Mouse (Mus musculus) frontal cortex, adult 2 months (tissue): Measurements from ENCODE around the gene Ccdc82. TPM values are rescaled to one million over a fixed set of nuclear protein-coding genes. Genes with fewer than 3 reads are reported as not detected.

Experiments used
- DNase-seq, 2 experiments: peaks; one replicate each; pipeline ENCODE4 v3.0.0; 2022; ENCODE audit warnings: low spot score in 1 of 2; ENCODE audit errors: extremely low spot score in 1 of 2
- polyA plus RNA-seq: library from polyadenylated mRNA; depleted of rRNA; stranded (reverse); fragments of >200 nt; gene quantifications from 2 replicates; pipeline ENCODE4 v1.2.3, GENCODE M21; 2012; rRNA removed

Gene Ccdc82
- 17.8 and 19.4 TPM in 2 replicates for polyA plus RNA-seq

GRCm38 (mm10) chr9:13246815-13247638 lies at the start of gene Ccdc82:
TSS of gene Ccdc82 (plus strand) at chr9:13246955.
- DNase-seq, result peak; percentile 63 to 74

GRCm38 (mm10) chr9:13200079-13200478 lies 46.7 kb upstream of the Ccdc82 start:
- DNase-seq, result no peak

GRCm38 (mm10) chr9:13203109-13203508 lies 43.6 kb upstream of the Ccdc82 start:
- no peak for DNase-seq

- no peak for DNase-seq
Observed at GRCm38 (mm10) chr9:13203681-13204080, 43.1 kb upstream of the Ccdc82 start.

- DNase-seq, result no peak
Observed at GRCm38 (mm10) chr9:13206369-13206768, 40.4 kb upstream of the Ccdc82 start.

- DNase-seq, result no peak
Observed at GRCm38 (mm10) chr9:13225872-13226271, 20.9 kb upstream of the Ccdc82 start.

- DNase-seq, result no peak
Observed at GRCm38 (mm10) chr9:13230553-13230952, 16.2 kb upstream of the Ccdc82 start.

- DNase-seq, result peak in 1 of 2 experiments; percentile 72
Observed at GRCm38 (mm10) chr9:13231545-13232216, 15.1 kb upstream of the Ccdc82 start.

GRCm38 (mm10) chr9:13242321-13242720 lies 4.4 kb upstream of the Ccdc82 start:
- peak in 1 of 2 experiments; percentile 54 for DNase-seq

- DNase-seq, result peak in 1 of 2 experiments; percentile 22
Observed at GRCm38 (mm10) chr9:13245481-13245880, 1.3 kb upstream of the Ccdc82 start, which contains the start of gene Jrkl. TSS of gene Jrkl (minus strand) at chr9:13245829.

GRCm38 (mm10) chr9:13248104-13248503 lies 1.3 kb downstream of the Ccdc82 start:
- no peak for DNase-seq

GRCm38 (mm10) chr9:13251251-13251650 lies 4.5 kb downstream of the Ccdc82 start:
- DNase-seq, result no peak

GRCm38 (mm10) chr9:13256726-13257125 lies 10.0 kb downstream of the Ccdc82 start:
- DNase-seq, result no peak

- DNase-seq, result no peak
Observed at GRCm38 (mm10) chr9:13258173-13258572, 11.4 kb downstream of the Ccdc82 start.

- DNase-seq, result no peak
Observed at GRCm38 (mm10) chr9:13260980-13261379, 14.2 kb downstream of the Ccdc82 start.

GRCm38 (mm10) chr9:13273219-13273618 lies 26.5 kb downstream of the Ccdc82 start:
- DNase-seq, result no peak

GRCm38 (mm10) chr9:13287482-13287881 lies 40.7 kb downstream of the Ccdc82 start:
- DNase-seq, result no peak

- DNase-seq, result peak; percentile 75 to 90
Observed at GRCm38 (mm10) chr9:13296274-13297121, 49.7 kb downstream of the Ccdc82 start.

- DNase-seq, result peak in 1 of 2 experiments; percentile 23
Observed at GRCm38 (mm10) chr9:13297122-13297667, 50.4 kb downstream of the Ccdc82 start.
